Mouse (Mus musculus) neural tube, embryonic 11.5 days (tissue): Measurements from ENCODE around the gene Gm9944. TPM values are rescaled to one million over a fixed set of nuclear protein-coding genes. Genes with fewer than 3 reads are reported as not detected.

Source experiments
- ATAC-seq: fragments of 200-750 bp; cut with Nextera tagmentation; 2 replicates; pipeline ENCODE4 v1.8.0; 2017; ENCODE audit warnings: moderate number of reproducible peaks, mild to moderate bottlenecking, moderate TSS enrichment, moderate library complexity; ENCODE audit not compliant: insufficient read depth, low FRiP score, low TSS enrichment
- DNase-seq: peaks from one replicate; pipeline ENCODE4 v3.0.0-alpha.2; 2015; ENCODE audit warnings: low spot score
- H3K27ac ChIP-seq: fragments of 300-500 bp; sonication (generic); 2 replicates; pipeline ENCODE4 v1.5.1; 2014; ENCODE audit warnings: low read depth, mild to moderate bottlenecking, low read length
- H3K27me3 ChIP-seq: fragments of 300-500 bp; sonication (generic); 2 replicates; pipeline ENCODE4 v1.6.1; 2014; ENCODE audit warnings: mild to moderate bottlenecking, low read length, mixed read lengths; ENCODE audit not compliant: control insufficient read depth, insufficient read depth
- H3K36me3 ChIP-seq: fragments of 300-500 bp; sonication (generic); 2 replicates; pipeline ENCODE4 v1.6.1; 2014; ENCODE audit warnings: mild to moderate bottlenecking, low read length, moderate library complexity, mixed read lengths; ENCODE audit not compliant: control insufficient read depth, insufficient read depth
- H3K4me1 ChIP-seq: fragments of 300-500 bp; sonication (generic); 2 replicates; pipeline ENCODE4 v1.6.1; 2014; ENCODE audit warnings: low read length, mixed read lengths; ENCODE audit not compliant: control insufficient read depth, insufficient read depth
- H3K4me2 ChIP-seq: fragments of 300-500 bp; sonication (generic); 2 replicates; pipeline ENCODE4 v1.6.1; 2014; ENCODE audit warnings: low read depth, mild to moderate bottlenecking, moderate library complexity
- H3K4me3 ChIP-seq: fragments of 300-500 bp; sonication (generic); 2 replicates; pipeline ENCODE4 v1.5.1; 2014; ENCODE audit warnings: low read depth, low read length
- H3K9ac ChIP-seq: fragments of 300-500 bp; sonication (generic); 2 replicates; pipeline ENCODE4 v1.6.1; 2014; ENCODE audit warnings: mild to moderate bottlenecking, low read length
- H3K9me3 ChIP-seq: fragments of 300-500 bp; sonication (generic); 2 replicates; pipeline ENCODE4 v1.6.1; 2016; ENCODE audit warnings: low read length; ENCODE audit not compliant: control insufficient read depth
- WGBS: fragments of 180-500 bp; shearing (Covaris S2); extraction: QIAGEN DNeasy Blood & Tissue Kit; methylation state at CpG from one replicate; pipeline ENCODE4 v1.1.7; 2014; 5-methylcytosine and 5-hydroxymethylcytosine counted together
- polyA plus RNA-seq: library from polyadenylated mRNA; unstranded; fragments of >200 nt; fragmentation: Nextera tagmentation; extraction: Ambion mirVana; gene quantifications from 2 replicates; pipeline ENCODE4 v1.2.1, GENCODE M21; 2014

The Gm9944 gene
- not detected in 2 replicates for polyA plus RNA-seq

DNA sequence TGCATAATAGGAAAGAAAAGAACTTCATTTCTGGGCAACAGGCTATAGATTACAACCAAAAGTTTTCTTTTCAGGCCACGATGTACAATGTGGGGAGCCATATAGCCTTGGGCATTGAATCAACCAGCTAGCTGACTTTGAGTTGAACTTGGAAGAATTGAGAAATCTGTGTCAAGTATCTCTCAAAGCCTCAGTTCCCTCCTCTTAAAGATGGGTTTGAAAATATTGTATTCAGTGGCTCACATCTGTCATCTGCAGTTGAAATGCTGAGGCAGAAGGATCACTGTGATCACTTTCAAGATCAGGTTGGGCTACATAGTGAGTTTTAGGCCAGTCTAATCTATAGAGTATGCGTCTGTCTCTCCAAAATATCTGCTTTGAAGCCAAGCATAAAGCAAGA lies at the start of gene Gm9944:
Gm9944 (minus strand) TSS at position 101 of the 400 bp plus-strand sequence.
- no peak within 1 kb of the TSS for H3K4me2 ChIP-seq
- no peak within 1 kb of the TSS for H3K9ac ChIP-seq
- H3K36me3 ChIP-seq = no peaks in the 10 kb centered on the region
- no peaks in the 10 kb centered on the region for H3K4me1 ChIP-seq
- H3K27ac ChIP-seq = no peak within 1 kb of the TSS
- H3K9me3 ChIP-seq = 0 out of 2 replicates have a peak, but pooled peaks cover 3% of the 10 kb centered on the region
- ATAC-seq = no peak
- H3K4me3 ChIP-seq = no peak within 1 kb of the TSS
- WGBS = 83% methylated on average over 2 of the region's 2 CpGs
- H3K27me3 ChIP-seq = no peaks in the 10 kb centered on the region
- no peak for DNase-seq

DNA sequence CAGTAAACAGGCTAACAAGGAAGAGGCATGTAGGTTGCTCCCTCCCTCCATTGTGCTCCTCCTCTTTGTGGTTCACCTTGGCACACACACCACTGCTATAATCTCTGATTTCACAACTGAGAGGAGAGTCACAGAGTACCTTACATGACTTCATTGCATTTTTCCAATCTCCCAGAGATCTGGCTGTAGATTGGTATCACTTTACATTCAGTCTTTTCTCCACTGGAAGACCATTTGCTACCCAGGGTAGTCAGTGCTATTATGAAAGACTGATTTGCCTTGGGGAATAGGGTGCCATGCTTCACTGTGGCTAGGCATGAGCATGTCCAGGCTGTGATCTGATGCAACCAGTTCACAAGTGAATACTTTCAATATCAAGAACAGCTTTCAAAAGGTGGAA lies 40.2 kb upstream of the Gm9944 start:
- H3K4me3 ChIP-seq = no peak overlapping the region
- no peaks in the 10 kb centered on the region for H3K4me1 ChIP-seq
- DNase-seq (no peak), ATAC-seq (no peak)
- 0 out of 2 replicates have a peak, but pooled peaks cover 2% of the 10 kb centered on the region for H3K9me3 ChIP-seq
- no peaks in the 10 kb centered on the region for H3K27me3 ChIP-seq
- H3K36me3 ChIP-seq = no peaks in the 10 kb centered on the region
- H3K27ac ChIP-seq = no peak overlapping the region
- H3K9ac ChIP-seq = no peak overlapping the region
- H3K4me2 ChIP-seq = no peak overlapping the region

DNA sequence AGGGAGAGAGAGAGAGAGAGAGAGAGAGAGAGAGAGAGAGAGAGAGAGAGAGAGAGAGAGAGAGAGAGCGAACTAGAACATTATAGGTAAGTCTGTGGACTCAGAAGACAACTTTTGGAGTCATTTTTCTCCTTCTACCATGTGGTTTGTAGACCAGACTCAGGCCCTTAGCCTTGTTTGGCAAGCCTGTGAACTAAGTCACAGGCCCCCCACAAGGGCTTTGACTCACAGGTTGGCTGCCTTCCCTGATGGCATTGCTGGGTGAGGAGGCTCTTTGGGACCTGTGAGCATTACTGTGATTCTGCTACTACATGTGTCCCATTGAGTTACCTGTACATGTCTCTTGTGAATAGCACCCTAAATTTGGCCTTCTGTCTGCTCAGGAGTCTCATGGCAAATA lies 15.0 kb upstream of the Gm9944 start:
- H3K4me1 ChIP-seq = no peaks in the 10 kb centered on the region
- no peaks in the 10 kb centered on the region for H3K9me3 ChIP-seq
- 70% methylated on average over 1 of the region's 1 CpGs for WGBS
- no peaks in the 10 kb centered on the region for H3K27me3 ChIP-seq
- ATAC-seq (no peak), DNase-seq (no peak)
- no peak overlapping the region for H3K27ac ChIP-seq
- H3K4me3 ChIP-seq = no peak overlapping the region
- H3K4me2 ChIP-seq = no peak overlapping the region
- H3K9ac ChIP-seq = no peak overlapping the region
- no peaks in the 10 kb centered on the region for H3K36me3 ChIP-seq

- Histone ChIP-seq H3K9me3 (no peaks in the 10 kb centered on the region), H3K9ac (no peak overlapping the region), H3K36me3 (no peaks in the 10 kb centered on the region), H3K27ac (no peak overlapping the region), H3K4me1 (no peaks in the 10 kb centered on the region), H3K4me3 (no peak overlapping the region), H3K27me3 (no peaks in the 10 kb centered on the region), H3K4me2 (no peak overlapping the region)
- 89% methylated on average over 2 of the region's 2 CpGs for WGBS
- ATAC-seq (no peak), DNase-seq (no peak)
Measured at GRCm38 (mm10) chr4:144465206-144465605, 12.1 kb upstream of the Gm9944 start.

DNA sequence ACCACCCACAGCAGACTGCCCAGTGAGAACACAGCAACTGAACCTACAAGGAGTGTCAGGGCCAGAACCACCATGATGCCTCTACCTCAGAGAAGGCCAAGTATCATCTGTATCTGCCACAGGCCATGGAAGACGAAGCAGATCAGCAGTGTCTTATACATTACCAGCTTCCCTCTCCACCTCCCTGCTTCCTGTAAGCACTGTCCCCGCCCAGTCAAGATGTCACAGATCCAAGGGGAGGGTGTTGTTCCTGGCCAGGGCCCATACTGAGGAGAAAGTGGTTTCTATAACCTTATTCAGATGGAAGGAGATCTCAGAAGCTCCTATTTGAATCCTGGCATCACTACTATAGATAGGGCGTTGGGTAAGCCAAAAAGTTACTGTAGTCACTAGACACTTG lies 10.5 kb upstream of the Gm9944 start, which contains the start of gene Aadacl3:
Aadacl3 (minus strand) TSS at position 101 of the 400 bp plus-strand sequence.
- no peak within 1 kb of the TSS for H3K27ac ChIP-seq
- no peak within 1 kb of the TSS for H3K9ac ChIP-seq
- 82% methylated on average over 3 of the region's 3 CpGs for WGBS
- no peak for ATAC-seq
- DNase-seq = no peak
- H3K4me3 ChIP-seq = no peak within 1 kb of the TSS
- no peaks in the 10 kb centered on the region for H3K9me3 ChIP-seq
- H3K36me3 ChIP-seq = no peaks in the 10 kb centered on the region
- no peaks in the 10 kb centered on the region for H3K4me1 ChIP-seq
- H3K4me2 ChIP-seq = no peak within 1 kb of the TSS
- no peaks in the 10 kb centered on the region for H3K27me3 ChIP-seq

GRCm38 (mm10) chr4:144448546-144448945 lies 4.6 kb downstream of the Gm9944 start:
- H3K27me3 ChIP-seq = no peaks in the 10 kb centered on the region
- no peak overlapping the region for H3K27ac ChIP-seq
- DNase-seq (no peak), ATAC-seq (no peak)
- WGBS = 92% methylated on average over 2 of the region's 2 CpGs
- H3K36me3 ChIP-seq = no peaks in the 10 kb centered on the region
- H3K9me3 ChIP-seq = no peaks in the 10 kb centered on the region
- no peaks in the 10 kb centered on the region for H3K4me1 ChIP-seq
- no peak overlapping the region for H3K4me2 ChIP-seq
- H3K9ac ChIP-seq = no peak overlapping the region
- no peak overlapping the region for H3K4me3 ChIP-seq

DNA sequence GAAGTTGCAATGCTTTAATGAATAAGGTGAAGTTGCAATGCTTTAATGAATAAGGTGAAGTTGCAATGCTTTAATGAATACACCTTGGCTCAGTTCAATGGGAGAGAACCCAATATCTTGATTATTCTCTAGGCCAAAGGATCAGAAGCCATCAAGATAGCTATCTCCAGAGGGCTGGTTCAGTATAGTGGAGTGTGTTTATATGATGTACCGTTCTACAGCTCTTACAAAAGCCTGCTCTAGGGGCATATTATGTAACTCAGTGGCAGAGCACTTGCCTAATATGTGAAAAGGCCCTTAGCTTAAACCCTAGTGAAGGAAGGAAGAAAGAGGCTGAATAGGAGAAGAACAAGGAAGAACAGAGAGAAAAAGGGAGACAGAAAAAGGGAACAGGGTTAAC lies 11.5 kb downstream of the Gm9944 start:
- no peaks in the 10 kb centered on the region for H3K4me1 ChIP-seq
- no peaks in the 10 kb centered on the region for H3K27me3 ChIP-seq
- ATAC-seq (no peak), DNase-seq (no peak)
- no peak overlapping the region for H3K27ac ChIP-seq
- no peak overlapping the region for H3K4me3 ChIP-seq
- H3K36me3 ChIP-seq = no peaks in the 10 kb centered on the region
- 80% methylated on average over 1 of the region's 1 CpGs for WGBS
- peaks cover 3% of the 10 kb centered on the region; the same call in 1 of the 2 replicates for H3K9me3 ChIP-seq
- H3K9ac ChIP-seq = no peak overlapping the region
- no peak overlapping the region for H3K4me2 ChIP-seq

DNA sequence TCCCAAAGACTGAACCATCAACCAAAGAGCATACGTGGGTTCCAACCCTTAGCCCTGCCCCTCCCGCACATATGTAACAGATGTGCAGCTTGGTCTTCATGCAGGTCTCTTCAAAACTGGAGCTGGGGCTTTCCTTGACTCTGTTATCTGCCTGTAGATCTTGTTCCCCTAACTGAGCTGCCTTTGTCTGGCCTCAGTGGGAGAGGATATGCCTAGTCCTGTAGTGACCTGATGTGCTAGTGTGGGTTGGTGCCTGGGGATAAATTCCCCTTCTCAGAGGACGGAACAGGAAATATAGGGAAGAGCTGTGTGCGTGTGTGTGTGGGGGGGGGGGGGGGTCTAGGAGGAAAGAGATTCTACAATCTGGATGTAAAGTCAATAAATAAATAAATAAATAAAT lies 12.0 kb downstream of the Gm9944 start:
- Histone ChIP-seq H3K9ac (no peak overlapping the region), H3K9me3 (peaks cover 3% of the 10 kb centered on the region; the same call in 1 of the 2 replicates), H3K4me1 (no peaks in the 10 kb centered on the region), H3K27ac (no peak overlapping the region), H3K27me3 (no peaks in the 10 kb centered on the region), H3K4me3 (no peak overlapping the region), H3K36me3 (no peaks in the 10 kb centered on the region), H3K4me2 (no peak overlapping the region)
- no peak for ATAC-seq
- WGBS = 87% methylated on average over 4 of the region's 4 CpGs
- DNase-seq = no peak

DNA sequence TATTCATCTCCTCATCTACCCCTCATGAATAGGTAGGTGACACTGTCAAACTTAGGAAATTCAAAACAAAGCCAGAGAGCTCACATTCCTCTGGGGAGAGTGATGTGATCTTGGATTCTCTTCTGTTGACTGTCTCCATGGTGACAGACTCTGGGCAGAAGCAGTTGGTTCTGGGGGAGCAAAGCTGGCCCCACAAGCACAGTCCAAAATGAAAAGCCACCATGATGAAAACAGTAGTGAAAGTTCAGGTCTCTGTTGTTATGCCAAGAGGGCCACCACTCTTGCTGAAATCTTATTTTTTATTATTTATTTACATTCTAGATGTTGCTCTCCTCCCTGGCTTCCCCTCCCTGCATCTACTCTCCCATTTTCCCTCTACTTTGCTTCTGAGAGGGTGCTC lies 14.4 kb downstream of the Gm9944 start, which contains the start of gene 1700012P22Rik:
1700012P22Rik (minus strand) TSS at position 101 of the 400 bp plus-strand sequence.
- no peak within 1 kb of the TSS for H3K4me2 ChIP-seq
- H3K36me3 ChIP-seq = no peaks in the 10 kb centered on the region
- H3K27me3 ChIP-seq = no peaks in the 10 kb centered on the region
- no peak for DNase-seq
- no peak within 1 kb of the TSS for H3K27ac ChIP-seq
- no peaks in the 10 kb centered on the region for H3K4me1 ChIP-seq
- ATAC-seq = no peak
- H3K4me3 ChIP-seq = no peak within 1 kb of the TSS
- no peak within 1 kb of the TSS for H3K9ac ChIP-seq
- peaks cover 3% of the 10 kb centered on the region; the same call in 1 of the 2 replicates for H3K9me3 ChIP-seq
